Mouse (Mus musculus): Measurements from ENCODE around the gene Arid5b.

- TF ChIP-seq CTCF (IDR thresholded peaks at IDR 0.05; ENCODE audit: control insufficient read depth, insufficient read depth, low read length) (no peak), POLR2A (IDR thresholded peaks at IDR 0.05; ENCODE audit: borderline replicate concordance, control insufficient read depth, low read depth, low read length) (no peak)
Observed at GRCm38 (mm10) chr10:68103988-68104387, 174.6 kb downstream of the Arid5b start.
